Mouse (Mus musculus): ENCODE data around the gene Lgr4. TPM values are rescaled to one million over a fixed set of nuclear protein-coding genes. Genes with fewer than 3 reads are reported as not detected.

Lgr4 gene
- polyA plus RNA-seq, 1 experiment: 3.8 TPM

GRCm38 (mm10) chr2:109977322-109977721 is 59.9 kb downstream of the Lgr4 start:
- Histone ChIP-seq H3K4me2 (ENCODE audit: low read depth) (no peak overlapping the region), H3K4me3 (no peak overlapping the region), H3K27me3 (ENCODE audit: control insufficient read depth, insufficient read depth, insufficient read length) (no peaks in the 10 kb centered on the region), H3K79me2 (ENCODE audit: control insufficient read depth, insufficient read depth) (peaks cover 11% of the 10 kb centered on the region), H3K36me3 (ENCODE audit: control insufficient read depth, insufficient read depth) (no peaks in the 10 kb centered on the region), H3ac (ENCODE audit: control insufficient read depth, insufficient read length) (no peak overlapping the region)
- TF ChIP-seq MAX (IDR thresholded peaks at IDR 0.05; ENCODE audit: low read depth): no peak
- TF ChIP-seq MYOG (IDR thresholded peaks at IDR 0.05; ENCODE audit: control insufficient read depth in 1 of 3, insufficient read depth in 1 of 3, insufficient read length in 2 of 3, low read depth in 2 of 3): no peak
- no peak for TF ChIP-seq REST (IDR thresholded peaks at IDR 0.05; ENCODE audit: insufficient read depth, insufficient read length)
- TF ChIP-seq POLR2A (IDR thresholded peaks at IDR 0.05; ENCODE audit: insufficient read length, low read depth): no peak
- TF ChIP-seq MYOD1 (IDR thresholded peaks at IDR 0.05; ENCODE audit: control insufficient read depth in 1 of 3, insufficient read length in 2 of 3, low read depth in 2 of 3): no peak
- no peak for TF ChIP-seq TCF12 (IDR thresholded peaks at IDR 0.05; ENCODE audit: insufficient read depth, poor library complexity, severe bottlenecking)
- TF ChIP-seq POLR2AphosphoS2 (IDR thresholded peaks at IDR 0.05; ENCODE audit: insufficient read length, low read depth): no peak
- no peak for TF ChIP-seq E2F4 (IDR thresholded peaks at IDR 0.05; ENCODE audit: insufficient read depth)
- no peak for TF ChIP-seq SRF (IDR thresholded peaks at IDR 0.05; ENCODE audit: control insufficient read depth, insufficient read length, low read depth)
- no peak for TF ChIP-seq TCF3 (IDR thresholded peaks at IDR 0.05; ENCODE audit: insufficient read length, low read depth)
- TF ChIP-seq CEBPB (IDR thresholded peaks at IDR 0.05; ENCODE audit: insufficient read depth, poor library complexity, severe bottlenecking): no peak
- no peak for TF ChIP-seq USF1 (IDR thresholded peaks at IDR 0.05; ENCODE audit: low read depth)

- Histone ChIP-seq H3K4me2 (ENCODE audit: low read depth) (no peak overlapping the region), H3K27me3 (ENCODE audit: control insufficient read depth, insufficient read depth, insufficient read length) (no peaks in the 10 kb centered on the region)
Observed at GRCm38 (mm10) chr2:109979209-109979608, 61.8 kb downstream of the Lgr4 start.

DNA sequence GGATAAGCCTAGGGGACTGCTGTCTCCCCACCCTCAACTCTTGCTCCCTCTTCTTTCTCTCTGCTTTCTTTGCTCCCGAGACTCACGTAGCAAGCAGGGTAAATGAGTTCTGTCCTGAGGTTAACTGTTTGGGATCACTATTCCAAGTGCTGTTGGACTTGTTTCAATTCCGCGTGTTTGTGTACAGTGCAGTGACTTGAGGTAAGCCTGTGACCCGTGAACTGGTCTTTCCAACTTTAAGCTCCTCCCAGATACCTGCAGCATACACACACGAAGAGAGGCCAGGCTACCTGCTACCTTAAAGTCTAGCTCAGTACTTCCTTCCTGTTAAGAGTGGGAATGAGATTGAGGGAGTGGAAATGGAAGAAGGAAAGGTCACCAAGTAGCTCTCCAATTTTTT is 66.0 kb downstream of the Lgr4 start:
- Histone ChIP-seq H3K4me2 (ENCODE audit: low read depth) (no peak overlapping the region), H3K79me2 (ENCODE audit: control insufficient read depth, insufficient read depth) (peaks cover 15% of the 10 kb centered on the region), H3K36me3 (ENCODE audit: control insufficient read depth, insufficient read depth) (no peaks in the 10 kb centered on the region), H3ac (ENCODE audit: control insufficient read depth, insufficient read length) (no peak overlapping the region), H3K27me3 (ENCODE audit: control insufficient read depth, insufficient read depth, insufficient read length) (no peaks in the 10 kb centered on the region), H3K4me3 (no peak overlapping the region)
- TF ChIP-seq MYOD1 (IDR thresholded peaks at IDR 0.05; ENCODE audit: control insufficient read depth in 1 of 3, insufficient read length in 2 of 3, low read depth in 2 of 3) (no peak), MYOG (IDR thresholded peaks at IDR 0.05; ENCODE audit: control insufficient read depth in 1 of 3, insufficient read depth in 1 of 3, insufficient read length in 2 of 3, low read depth in 2 of 3) (no peak), REST (IDR thresholded peaks at IDR 0.05; ENCODE audit: insufficient read depth, insufficient read length) (no peak), TCF3 (IDR thresholded peaks at IDR 0.05; ENCODE audit: insufficient read length, low read depth) (no peak), CEBPB (IDR thresholded peaks at IDR 0.05; ENCODE audit: insufficient read depth, poor library complexity, severe bottlenecking) (no peak), USF1 (IDR thresholded peaks at IDR 0.05; ENCODE audit: low read depth) (no peak), MAX (IDR thresholded peaks at IDR 0.05; ENCODE audit: low read depth) (no peak), POLR2AphosphoS2 (IDR thresholded peaks at IDR 0.05; ENCODE audit: insufficient read length, low read depth) (no peak), SRF (IDR thresholded peaks at IDR 0.05; ENCODE audit: control insufficient read depth, insufficient read length, low read depth) (no peak), POLR2A (IDR thresholded peaks at IDR 0.05; ENCODE audit: insufficient read length, low read depth) (no peak), TCF12 (IDR thresholded peaks at IDR 0.05; ENCODE audit: insufficient read depth, poor library complexity, severe bottlenecking) (no peak), E2F4 (IDR thresholded peaks at IDR 0.05; ENCODE audit: insufficient read depth) (no peak)

More at GRCm38 (mm10) chr2:109979209-109979608, 61.8 kb downstream of the Lgr4 start:
- Histone ChIP-seq H3K79me2 (ENCODE audit: control insufficient read depth, insufficient read depth) (peaks cover 11% of the 10 kb centered on the region), H3K36me3 (ENCODE audit: control insufficient read depth, insufficient read depth) (no peaks in the 10 kb centered on the region), H3ac (ENCODE audit: control insufficient read depth, insufficient read length) (no peak overlapping the region), H3K4me3 (no peak overlapping the region)
- TF ChIP-seq POLR2AphosphoS2 (IDR thresholded peaks at IDR 0.05; ENCODE audit: insufficient read length, low read depth) (no peak), MYOG (IDR thresholded peaks at IDR 0.05; ENCODE audit: control insufficient read depth in 1 of 3, insufficient read depth in 1 of 3, insufficient read length in 2 of 3, low read depth in 2 of 3) (no peak), REST (IDR thresholded peaks at IDR 0.05; ENCODE audit: insufficient read depth, insufficient read length) (no peak), CEBPB (IDR thresholded peaks at IDR 0.05; ENCODE audit: insufficient read depth, poor library complexity, severe bottlenecking) (no peak), POLR2A (IDR thresholded peaks at IDR 0.05; ENCODE audit: insufficient read length, low read depth) (no peak), MYOD1 (IDR thresholded peaks at IDR 0.05; ENCODE audit: control insufficient read depth in 1 of 3, insufficient read length in 2 of 3, low read depth in 2 of 3) (no peak), USF1 (IDR thresholded peaks at IDR 0.05; ENCODE audit: low read depth) (no peak), SRF (IDR thresholded peaks at IDR 0.05; ENCODE audit: control insufficient read depth, insufficient read length, low read depth) (no peak), MAX (IDR thresholded peaks at IDR 0.05; ENCODE audit: low read depth) (no peak), E2F4 (IDR thresholded peaks at IDR 0.05; ENCODE audit: insufficient read depth) (no peak)

DNA sequence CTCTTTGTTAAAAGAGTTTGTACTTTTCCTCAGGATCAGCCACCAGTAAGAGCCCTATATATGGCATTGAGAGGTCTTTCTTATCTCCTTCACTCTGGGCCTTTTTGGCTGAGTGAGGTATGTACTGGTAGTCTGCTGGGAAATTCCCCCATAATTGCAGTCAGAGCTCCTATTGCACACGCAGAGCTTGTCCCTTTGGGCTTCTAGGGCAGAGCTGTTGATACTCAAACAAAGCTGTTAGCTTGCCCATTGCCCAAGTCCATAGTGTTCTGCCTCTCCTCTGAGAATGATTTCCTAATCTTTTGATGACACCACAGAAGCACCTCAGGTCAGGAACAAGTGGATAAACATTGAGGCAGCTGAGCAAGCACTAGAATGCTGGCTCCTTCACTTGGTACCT is 67.5 kb downstream of the Lgr4 start:
- Histone ChIP-seq H3K79me2 (ENCODE audit: control insufficient read depth, insufficient read depth) (peaks cover 15% of the 10 kb centered on the region), H3K36me3 (ENCODE audit: control insufficient read depth, insufficient read depth) (no peaks in the 10 kb centered on the region), H3ac (ENCODE audit: control insufficient read depth, insufficient read length) (no peak overlapping the region), H3K4me3 (no peak overlapping the region), H3K27me3 (ENCODE audit: control insufficient read depth, insufficient read depth, insufficient read length) (no peaks in the 10 kb centered on the region), H3K4me2 (ENCODE audit: low read depth) (no peak overlapping the region)
- TF ChIP-seq REST (IDR thresholded peaks at IDR 0.05; ENCODE audit: insufficient read depth, insufficient read length) (no peak), E2F4 (IDR thresholded peaks at IDR 0.05; ENCODE audit: insufficient read depth) (no peak), MAX (IDR thresholded peaks at IDR 0.05; ENCODE audit: low read depth) (no peak)

- Histone ChIP-seq H3K4me3 (no peak overlapping the region), H3K36me3 (ENCODE audit: control insufficient read depth, insufficient read depth) (no peaks in the 10 kb centered on the region), H3ac (ENCODE audit: control insufficient read depth, insufficient read length) (no peak overlapping the region), H3K27me3 (ENCODE audit: control insufficient read depth, insufficient read depth, insufficient read length) (no peaks in the 10 kb centered on the region), H3K4me2 (ENCODE audit: low read depth) (no peak overlapping the region), H3K79me2 (ENCODE audit: control insufficient read depth, insufficient read depth) (peaks cover 9% of the 10 kb centered on the region)
- TF ChIP-seq REST (IDR thresholded peaks at IDR 0.05; ENCODE audit: insufficient read depth, insufficient read length): no peak
Observed at GRCm38 (mm10) chr2:109985560-109985959, 68.1 kb downstream of the Lgr4 start.
